In the genomic region with DNA sequence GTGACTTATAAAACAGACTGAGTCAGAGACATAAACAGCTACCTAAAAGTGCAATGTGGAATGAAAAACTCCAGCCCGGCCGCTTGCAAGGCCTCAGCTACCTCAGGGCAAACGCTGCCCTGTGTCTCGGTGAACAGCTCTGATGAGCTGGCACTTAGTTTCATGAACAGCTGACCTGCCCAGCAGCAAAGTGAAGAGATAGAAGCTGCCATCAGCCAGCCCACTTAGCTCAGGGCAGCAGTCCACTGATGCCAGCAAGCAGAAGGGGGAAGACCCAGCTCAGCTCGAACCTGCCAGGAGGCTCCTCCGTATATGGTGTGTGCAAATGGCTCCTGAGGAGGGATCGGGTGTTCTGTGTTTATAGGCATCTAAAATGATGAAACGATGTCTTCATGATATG, we compare ENCODE assay signal across 23 mouse cellular contexts.
DNase-seq lines count a peak whose midpoint lies in the region; ATAC-seq lines count a peak whose summit lies in the region.
"Had no signal": no experiment of that assay in that cellular context is flagged by ENCODE, and none has a peak within 500 bp of the region (broad histone marks: within the 10 kb centered on the region; RNA-seq: fewer than 3 reads in every experiment).

No protein-coding gene starts in this region.

- no peak for ATAC-seq in hindbrain, embryonic 13.5 days (ENCODE audit: low FRiP score)
- no peak for ATAC-seq in hindbrain, embryonic 12.5 days (ENCODE audit: low FRiP score)
- ATAC-seq: CD4-positive, CD25-positive, alpha-beta regulatory T cell, adult 4 months; forebrain, embryonic 15.5 days; inflammation-experienced regulatory T-cells, adult 6 months; liver, postnatal 0 days; midbrain, embryonic 16.5 days had no signal

- H3K4me3 ChIP-seq in hindbrain, embryonic 13.5 days, result no peak overlapping the region
- no peak overlapping the region for H3K4me3 ChIP-seq in hindbrain, embryonic 12.5 days
- H3K4me3 ChIP-seq: erythroblast, embryonic 14.5 days; forebrain, embryonic 15.5 days; gastrocnemius, adult 2 months; limb, embryonic 15.5 days; megakaryocyte, embryonic 14.5 days; stomach, embryonic 15.5 days had no signal

- no peaks in the 10 kb centered on the region for H3K36me3 ChIP-seq in hindbrain, embryonic 13.5 days
- H3K36me3 ChIP-seq in hindbrain, embryonic 12.5 days, result no peaks in the 10 kb centered on the region
- H3K36me3 ChIP-seq: forebrain, embryonic 15.5 days; G1E; limb, embryonic 15.5 days; stomach, embryonic 15.5 days had no signal

- no peaks in the 10 kb centered on the region for H3K9me3 ChIP-seq in hindbrain, embryonic 13.5 days
- no peaks in the 10 kb centered on the region for H3K9me3 ChIP-seq in hindbrain, embryonic 12.5 days (replicated peaks)
- H3K9me3 ChIP-seq: forebrain, embryonic 15.5 days; G1E; limb, embryonic 15.5 days; megakaryocyte, embryonic 14.5 days; stomach, embryonic 15.5 days had no signal

- no peaks in the 10 kb centered on the region for H3K27me3 ChIP-seq in hindbrain, embryonic 13.5 days
- no peaks in the 10 kb centered on the region for H3K27me3 ChIP-seq in hindbrain, embryonic 12.5 days
- H3K27me3 ChIP-seq: forebrain, embryonic 15.5 days; limb, embryonic 15.5 days; stomach, embryonic 15.5 days had no signal

- H3K27ac ChIP-seq in hindbrain, embryonic 13.5 days, result peak overlapping the region; percentile 44; the same call in 1 of the 2 replicates
- no peak overlapping the region for H3K27ac ChIP-seq in hindbrain, embryonic 12.5 days
- H3K27ac ChIP-seq: forebrain, embryonic 15.5 days; gastrocnemius, adult 2 months; limb, embryonic 15.5 days; stomach, embryonic 15.5 days had no signal

- WGBS in hindbrain, embryonic 13.5 days, result 75% methylated on average over 8 of the region's 8 CpGs
- 79% methylated on average over 8 of the region's 8 CpGs for WGBS in hindbrain, embryonic 12.5 days

- H3K4me1 ChIP-seq in hindbrain, embryonic 13.5 days (replicated peaks), result peaks cover 7% of the 10 kb centered on the region
- 0 out of 2 replicates have a peak, but pooled peaks cover 2% of the 10 kb centered on the region for H3K4me1 ChIP-seq in hindbrain, embryonic 12.5 days
- H3K4me1 ChIP-seq: megakaryocyte, embryonic 14.5 days; stomach, embryonic 15.5 days had no signal

- no peak overlapping the region for H3K4me2 ChIP-seq in hindbrain, embryonic 13.5 days
- H3K4me2 ChIP-seq in hindbrain, embryonic 12.5 days (replicated peaks), result no peak overlapping the region
- H3K4me2 ChIP-seq: forebrain, embryonic 15.5 days; limb, embryonic 15.5 days; stomach, embryonic 15.5 days had no signal

- no peak overlapping the region for H3K9ac ChIP-seq in hindbrain, embryonic 13.5 days
- H3K9ac ChIP-seq in hindbrain, embryonic 12.5 days, result no peak overlapping the region
- H3K9ac ChIP-seq: forebrain, embryonic 15.5 days; limb, embryonic 15.5 days; liver, postnatal 0 days; stomach, embryonic 15.5 days had no signal

- DNase-seq in cerebellum, adult 11 months, result peak; percentile 66
- peak; percentile 60 for DNase-seq in cerebellum, adult 8-10 months
- peak; percentile 55 for DNase-seq in heart, postnatal 4 days
- no peak for DNase-seq in frontal cortex, postnatal 25 days (ENCODE audit: low spot score in 2 of 2)
- no peak for DNase-seq in urinary bladder, adult 2 months (ENCODE audit: low spot score)
- DNase-seq: gastrocnemius, adult 2 months; kidney, adult 9 months; kidney, postnatal 4 days; liver, postnatal 0 days; lung, postnatal 14 days; right cerebral cortex, postnatal 14 days; thymus, adult 2 months had no signal

Comparison
In these comparisons a context has a peak if more than half of its experiments do, and no peak if none do; other contexts are left out.
1. DNase-seq: peak in cerebellum, adult 11 months (single experiment), cerebellum, adult 8-10 months (single experiment) and heart, postnatal 4 days (single experiment); none in frontal cortex, postnatal 25 days (0 of 2) and urinary bladder, adult 2 months (single experiment).